ENCODE assay signal across 31 mouse cellular contexts in genomic region chr1:178639951-178640350, GRCm38 (mm10).
DNase-seq lines count a peak whose midpoint lies in the region; ATAC-seq and TF ChIP-seq lines count a peak whose summit lies in the region.
"Had no signal": no experiment of that assay in that cellular context is flagged by ENCODE, and none has a peak within 500 bp of the region (broad histone marks: within the 10 kb centered on the region; RNA-seq: fewer than 3 reads in every experiment).

No protein-coding gene starts in this region.

- no peak overlapping the region for H3K4me2 ChIP-seq in hindbrain, embryonic 12.5 days (replicated peaks)
- H3K4me2 ChIP-seq in hindbrain, embryonic 11.5 days (replicated peaks; ENCODE audit: low read depth, low read length), result no peak overlapping the region
- H3K4me2 ChIP-seq in liver, postnatal 0 days (ENCODE audit: low read depth, low read length), result no peak overlapping the region
- no peak overlapping the region for H3K4me2 ChIP-seq in liver, embryonic 12.5 days
- H3K4me2 ChIP-seq: embryonic facial prominence, embryonic 13.5 days; forebrain, embryonic 15.5 days; heart, embryonic 15.5 days; intestine, embryonic 15.5 days; limb, embryonic 15.5 days; lung, embryonic 15.5 days; midbrain, embryonic 11.5 days; neural tube, embryonic 13.5 days had no signal

- DNase-seq in hindbrain, embryonic 11.5 days (ENCODE audit: low spot score), result no peak
- no peak for DNase-seq in liver, postnatal 0 days
- peak; percentile 26 for DNase-seq in embryo, embryonic 11 days
- peak; percentile 51 for DNase-seq in mesoderm, embryonic 11.5 days (ENCODE audit: low read depth, low spot score)
- no peak for DNase-seq in lung, adult 2 months
- DNase-seq: adrenal gland, adult 2 months; adrenal gland, postnatal 36 days; cerebellum, adult 2 months; cerebellum, postnatal 14 days; gastrocnemius, postnatal 25 days; heart, adult 18-20 months; heart, postnatal 4 days; kidney, adult 8-10 months; kidney, postnatal 25 days; thymus, adult 18-20 months; thymus, postnatal 25 days had no signal

- H3K4me3 ChIP-seq in hindbrain, embryonic 12.5 days, result no peak overlapping the region
- H3K4me3 ChIP-seq in hindbrain, embryonic 11.5 days (ENCODE audit: low read depth, low read length), result no peak overlapping the region
- no peak overlapping the region for H3K4me3 ChIP-seq in liver, postnatal 0 days (ENCODE audit: low read depth, low read length)
- H3K4me3 ChIP-seq in liver, embryonic 12.5 days, result no peak overlapping the region
- H3K4me3 ChIP-seq in lung, adult 2 months (replicated peaks; ENCODE audit: extremely low read depth, low read depth, low read length), result no peak overlapping the region
- H3K4me3 ChIP-seq: embryonic facial prominence, embryonic 13.5 days; forebrain, embryonic 10.5 days; forebrain, embryonic 15.5 days; heart, embryonic 15.5 days; intestine, embryonic 15.5 days; limb, embryonic 15.5 days; lung, embryonic 15.5 days; myocyte; neural tube, embryonic 13.5 days had no signal

- no peaks in the 10 kb centered on the region for H3K27me3 ChIP-seq in hindbrain, embryonic 12.5 days
- H3K27me3 ChIP-seq in hindbrain, embryonic 11.5 days (ENCODE audit: control insufficient read depth, insufficient read depth, low read length), result no peaks in the 10 kb centered on the region
- H3K27me3 ChIP-seq in liver, postnatal 0 days (ENCODE audit: insufficient read depth, low read length), result no peaks in the 10 kb centered on the region
- H3K27me3 ChIP-seq in liver, embryonic 12.5 days (replicated peaks), result no peaks in the 10 kb centered on the region
- H3K27me3 ChIP-seq: embryonic facial prominence, embryonic 13.5 days; forebrain, embryonic 15.5 days; heart, embryonic 15.5 days; intestine, embryonic 15.5 days; limb, embryonic 15.5 days; lung, embryonic 15.5 days; neural tube, embryonic 13.5 days had no signal

- no peak overlapping the region for H3K9ac ChIP-seq in hindbrain, embryonic 12.5 days
- H3K9ac ChIP-seq in hindbrain, embryonic 11.5 days (ENCODE audit: low read depth, low read length), result no peak overlapping the region
- no peak overlapping the region for H3K9ac ChIP-seq in liver, postnatal 0 days (replicated peaks)
- no peak overlapping the region for H3K9ac ChIP-seq in liver, embryonic 12.5 days
- H3K9ac ChIP-seq: embryonic facial prominence, embryonic 13.5 days; forebrain, embryonic 15.5 days; heart, embryonic 15.5 days; intestine, embryonic 15.5 days; limb, embryonic 15.5 days; liver, embryonic 14.5 days; lung, embryonic 15.5 days; neural tube, embryonic 13.5 days had no signal

- WGBS in hindbrain, embryonic 12.5 days, result 58% methylated on average over 6 of the region's 6 CpGs
- 59% methylated on average over 6 of the region's 6 CpGs for WGBS in hindbrain, embryonic 11.5 days
- 69% methylated on average over 6 of the region's 6 CpGs for WGBS in liver, postnatal 0 days (ENCODE audit: insufficient replicate concordance)
- WGBS in liver, embryonic 12.5 days (ENCODE audit: insufficient replicate concordance), result 64% methylated on average over 6 of the region's 6 CpGs
- 65% methylated on average over 6 of the region's 6 CpGs for WGBS in lung, adult 2 months

- H3K27ac ChIP-seq in hindbrain, embryonic 12.5 days, result 0 out of 2 replicates have a peak overlapping the region, but pooled peaks have one; percentile 30
- H3K27ac ChIP-seq in hindbrain, embryonic 11.5 days (ENCODE audit: low read depth, low read length), result no peak overlapping the region
- H3K27ac ChIP-seq in liver, postnatal 0 days (ENCODE audit: low read depth), result no peak overlapping the region
- no peak overlapping the region for H3K27ac ChIP-seq in liver, embryonic 12.5 days
- H3K27ac ChIP-seq: embryonic facial prominence, embryonic 13.5 days; forebrain, embryonic 10.5 days; forebrain, embryonic 15.5 days; heart, embryonic 15.5 days; intestine, embryonic 15.5 days; limb, embryonic 15.5 days; liver, embryonic 14.5 days; lung, embryonic 15.5 days had no signal

- ATAC-seq in hindbrain, embryonic 12.5 days (ENCODE audit: low FRiP score), result no peak
- no peak for ATAC-seq in hindbrain, embryonic 11.5 days (ENCODE audit: low FRiP score)
- 0 out of 2 replicates have a peak, but pooled peaks have one; percentile 9 for ATAC-seq in liver, postnatal 0 days
- ATAC-seq in liver, embryonic 12.5 days, result no peak
- ATAC-seq: CD4-positive, CD25-positive, alpha-beta regulatory T cell, adult 4 months; forebrain, embryonic 15.5 days; intestine, embryonic 15.5 days; midbrain, embryonic 16.5 days had no signal

- peaks cover 14% of the 10 kb centered on the region for H3K4me1 ChIP-seq in hindbrain, embryonic 12.5 days
- H3K4me1 ChIP-seq in hindbrain, embryonic 11.5 days (replicated peaks; ENCODE audit: control insufficient read depth, insufficient read depth, low read length), result no peaks in the 10 kb centered on the region
- H3K4me1 ChIP-seq in liver, postnatal 0 days (ENCODE audit: insufficient read depth), result peaks cover 8% of the 10 kb centered on the region
- H3K4me1 ChIP-seq in liver, embryonic 12.5 days, result peaks cover 40% of the 10 kb centered on the region
- no peaks in the 10 kb centered on the region for H3K4me1 ChIP-seq in lung, adult 2 months (ENCODE audit: control insufficient read depth, insufficient read depth, low read length)
- H3K4me1 ChIP-seq: forebrain, embryonic 15.5 days had no signal

- no peak for TF ChIP-seq CTCF in liver, postnatal 0 days (IDR thresholded peaks at IDR 0.05; ENCODE audit: low read depth)
- no peak for TF ChIP-seq CTCF in lung, adult 2 months (IDR thresholded peaks at IDR 0.05; ENCODE audit: insufficient read depth, low read length)

- TF ChIP-seq POLR2A in lung, adult 2 months (IDR thresholded peaks at IDR 0.05; ENCODE audit: borderline replicate concordance, extremely low read depth, low read depth, low read length), result no peak

- no peaks in the 10 kb centered on the region for H3K36me3 ChIP-seq in hindbrain, embryonic 12.5 days
- no peaks in the 10 kb centered on the region for H3K36me3 ChIP-seq in hindbrain, embryonic 11.5 days (ENCODE audit: control insufficient read depth, insufficient read depth, low read length)
- no peaks in the 10 kb centered on the region for H3K36me3 ChIP-seq in liver, postnatal 0 days (replicated peaks; ENCODE audit: insufficient read depth, low read length)
- H3K36me3 ChIP-seq in liver, embryonic 12.5 days, result no peaks in the 10 kb centered on the region
- H3K36me3 ChIP-seq: forebrain, embryonic 10.5 days; forebrain, embryonic 15.5 days; heart, embryonic 15.5 days; intestine, embryonic 15.5 days; limb, embryonic 15.5 days; lung, embryonic 15.5 days; neural tube, embryonic 13.5 days had no signal

- no peaks in the 10 kb centered on the region for H3K9me3 ChIP-seq in hindbrain, embryonic 12.5 days (replicated peaks)
- H3K9me3 ChIP-seq in hindbrain, embryonic 11.5 days (ENCODE audit: control insufficient read depth, low read length), result no peaks in the 10 kb centered on the region
- no peaks in the 10 kb centered on the region for H3K9me3 ChIP-seq in liver, postnatal 0 days (ENCODE audit: low read length)
- H3K9me3 ChIP-seq in liver, embryonic 12.5 days (replicated peaks), result no peaks in the 10 kb centered on the region
- H3K9me3 ChIP-seq: embryonic facial prominence, embryonic 13.5 days; forebrain, embryonic 10.5 days; forebrain, embryonic 15.5 days; heart, embryonic 15.5 days; intestine, embryonic 15.5 days; limb, embryonic 15.5 days; lung, embryonic 15.5 days; neural tube, embryonic 13.5 days had no signal

- no peak for TF ChIP-seq EP300 in liver, postnatal 0 days (IDR thresholded peaks at IDR 0.05; ENCODE audit: low read depth)

Comparison
In these comparisons a context has a peak if more than half of its experiments do, and no peak if none do; other contexts are left out.
1. DNase-seq: peak in embryo, embryonic 11 days (single experiment) and mesoderm, embryonic 11.5 days (single experiment); none in hindbrain, embryonic 11.5 days (single experiment), liver, postnatal 0 days (single experiment) and lung, adult 2 months (single experiment).